15 mouse cellular contexts compared by ENCODE assay signal in the genomic region with DNA sequence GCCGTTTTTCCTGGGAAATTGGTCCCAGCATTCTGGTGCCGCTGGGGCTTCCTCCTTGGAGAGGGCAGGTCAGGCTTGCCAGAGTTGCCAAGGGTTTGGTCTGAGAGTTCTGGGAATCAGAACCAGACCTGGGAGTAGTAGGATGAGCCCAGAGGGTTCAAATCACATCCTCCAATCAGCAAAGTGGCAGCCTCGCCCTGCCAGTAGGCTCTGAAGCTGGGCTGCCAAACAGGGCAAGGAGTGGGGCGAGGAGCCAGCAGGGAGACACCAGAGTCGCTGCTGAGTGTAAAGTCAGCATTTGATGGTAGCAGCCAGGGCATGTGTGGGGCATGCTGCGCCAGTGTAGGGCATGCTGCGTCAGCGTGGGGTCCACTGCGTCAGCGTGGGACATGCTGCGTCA. TPM values are rescaled to one million over a fixed set of nuclear protein-coding genes. Genes with fewer than 3 reads are reported as not detected.
A peak's percentile ranks its signal among the peaks of the same experiment; 100 is the strongest.
DNase-seq lines count a peak whose midpoint lies in the region; ATAC-seq and TF ChIP-seq lines count a peak whose summit lies in the region.
"Had no signal": no experiment of that assay in that cellular context is flagged by ENCODE, and none has a peak within 500 bp of the region (broad histone marks: within the 10 kb centered on the region; RNA-seq: fewer than 3 reads in every experiment).

No protein-coding gene starts in this region.

- peak; percentile 76 to 81 for DNase-seq in cerebellum, postnatal 10 days
- no peak for DNase-seq in cerebellum, adult 18-20 months
- peak; percentile 51 for DNase-seq in kidney, adult 2 months
- DNase-seq in adrenal gland, postnatal 14 days = peak; percentile 84
- peak; percentile 87 for DNase-seq in gastrocnemius, postnatal 14 days
- no peak for DNase-seq in layer of hippocampus, postnatal 14 days (ENCODE audit: low spot score in 2 of 2)
- DNase-seq: cerebellum, adult 9-11 months; kidney, adult 11 months; thymus, adult 2 months had no signal

- ATAC-seq in kidney, embryonic 15.5 days (replicated peaks; ENCODE audit: low FRiP score) = no peak
- ATAC-seq in megakaryocyte progenitor cell, adult 5-6 weeks (replicated peaks; ENCODE audit: poor library complexity) = no peak

- TF ChIP-seq POLR2A in kidney, adult 2 months (IDR thresholded peaks at IDR 0.05; ENCODE audit: low read depth, low read length) = no peak

- no peak overlapping the region for H3K4me2 ChIP-seq in kidney, embryonic 15.5 days
- H3K4me2 ChIP-seq: heart, embryonic 12.5 days; hindbrain, embryonic 12.5 days; liver, embryonic 11.5 days had no signal

- no peak overlapping the region for H3K27ac ChIP-seq in kidney, adult 2 months (ENCODE audit: insufficient read depth, low read depth, low read length)
- no peak overlapping the region for H3K27ac ChIP-seq in kidney, embryonic 15.5 days
- H3K27ac ChIP-seq: hindbrain, embryonic 12.5 days; layer of hippocampus, adult 2 months had no signal

- no peak overlapping the region for H3K4me3 ChIP-seq in kidney, adult 2 months (ENCODE audit: insufficient read depth, low read depth, low read length)
- H3K4me3 ChIP-seq in kidney, embryonic 15.5 days (replicated peaks) = no peak overlapping the region
- H3K4me3 ChIP-seq: heart, embryonic 12.5 days; hindbrain, embryonic 12.5 days; layer of hippocampus, adult 2 months had no signal

- no peaks in the 10 kb centered on the region for H3K4me1 ChIP-seq in kidney, adult 2 months (ENCODE audit: control insufficient read depth, insufficient read depth, low read length)
- 0 out of 2 replicates have a peak, but pooled peaks cover 5% of the 10 kb centered on the region for H3K4me1 ChIP-seq in kidney, embryonic 15.5 days

- intact Hi-C loops in gastrocnemius, postnatal 14 days (cut with DNase I; ENCODE audit: low total_unique reads) = no loop called here

- H3K36me3 ChIP-seq in kidney, adult 2 months (ENCODE audit: control insufficient read depth, insufficient read depth, low read length) = no peaks in the 10 kb centered on the region
- H3K36me3 ChIP-seq in kidney, embryonic 15.5 days = no peaks in the 10 kb centered on the region
- H3K36me3 ChIP-seq: heart, embryonic 12.5 days; hindbrain, embryonic 12.5 days had no signal

- no peaks in the 10 kb centered on the region for H3K27me3 ChIP-seq in kidney, adult 2 months (replicated peaks; ENCODE audit: control insufficient read depth, insufficient read depth, low read length)
- no peaks in the 10 kb centered on the region for H3K27me3 ChIP-seq in kidney, embryonic 15.5 days
- H3K27me3 ChIP-seq: heart, embryonic 12.5 days; hindbrain, embryonic 12.5 days had no signal

- 78% methylated on average over 11 of the region's 11 CpGs for WGBS in kidney, adult 2 months
- 81% methylated on average over 11 of the region's 11 CpGs for WGBS in kidney, embryonic 15.5 days

- no peak overlapping the region for H3K9ac ChIP-seq in kidney, embryonic 15.5 days
- H3K9ac ChIP-seq: heart, embryonic 12.5 days; hindbrain, embryonic 12.5 days had no signal

- no peaks in the 10 kb centered on the region for H3K9me3 ChIP-seq in kidney, embryonic 15.5 days (replicated peaks)
- H3K9me3 ChIP-seq: heart, embryonic 12.5 days; hindbrain, embryonic 12.5 days had no signal

- no peak for TF ChIP-seq CTCF in kidney, adult 2 months (conservative IDR thresholded peaks at IDR 0.05; ENCODE audit: insufficient read depth, insufficient read length, low read depth, low read length)

RNA-seq across cellular contexts. Expression of a gene that starts 28.3 kb away (rescaled TPM):
- polyA plus RNA-seq in kidney, adult 2 months (2012; rRNA removed) = 10.1 and 11.4 TPM in 2 replicates
- polyA plus RNA-seq in kidney, embryonic 15.5 days (2015; fragmentation: Nextera tagmentation; extraction: Ambion mirVana) = 12.0 and 13.0 TPM in 2 replicates
- 2.2 and 11.5 TPM in 2 replicates for total RNA-seq in adrenal gland, postnatal 14 days (2021)
- 1 to 10 TPM; 1.6 to 1.8 TPM for total RNA-seq in gastrocnemius, postnatal 14 days (2021)
- 19.1 and 22.0 TPM in 2 replicates for total RNA-seq in megakaryocyte progenitor cell, adult 5-6 weeks (2015)
- total RNA-seq in megakaryocyte progenitor cell, adult 5-6 weeks (2017) = 19.6 and 28.5 TPM in 2 replicates
- total RNA-seq in layer of hippocampus, postnatal 14 days (2021) = 1 to 10 TPM; 5.6 to 9.0 TPM

RNA-seq across cellular contexts. Expression of a gene that starts 41.2 kb away (rescaled TPM):
- 375 and 393 TPM in 2 replicates for polyA plus RNA-seq in kidney, adult 2 months (2012; rRNA removed)
- polyA plus RNA-seq in kidney, embryonic 15.5 days (2015; fragmentation: Nextera tagmentation; extraction: Ambion mirVana) = 289 and 308 TPM in 2 replicates
- total RNA-seq in adrenal gland, postnatal 14 days (2021) = 300 and 316 TPM in 2 replicates
- total RNA-seq in gastrocnemius, postnatal 14 days (2021) = 100 to 1,000 TPM; 141 to 160 TPM
- 85.3 and 89.2 TPM in 2 replicates for total RNA-seq in megakaryocyte progenitor cell, adult 5-6 weeks (2015)
- 54.9 and 61.7 TPM in 2 replicates for total RNA-seq in megakaryocyte progenitor cell, adult 5-6 weeks (2017)
- 100 to 1,000 TPM; 525 to 527 TPM for total RNA-seq in layer of hippocampus, postnatal 14 days (2021)

Comparison
In these comparisons a context has a peak if more than half of its experiments do, and no peak if none do; other contexts are left out.
1. DNase-seq: peak in cerebellum, postnatal 10 days (2 of 2), kidney, adult 2 months (single experiment), adrenal gland, postnatal 14 days (single experiment) and gastrocnemius, postnatal 14 days (single experiment); none in cerebellum, adult 18-20 months (0 of 2) and layer of hippocampus, postnatal 14 days (0 of 2).